Mouse (Mus musculus): ENCODE data around the gene Capn7.

- TF ChIP-seq POLR2A (IDR thresholded peaks at IDR 0.05; ENCODE audit: insufficient read length, low read depth) (no peak), CEBPB (IDR thresholded peaks at IDR 0.05; ENCODE audit: insufficient read depth, poor library complexity, severe bottlenecking) (no peak), MAX (IDR thresholded peaks at IDR 0.05; ENCODE audit: low read depth) (no peak), E2F4 (IDR thresholded peaks at IDR 0.05; ENCODE audit: insufficient read depth) (no peak), POLR2AphosphoS2 (IDR thresholded peaks at IDR 0.05; ENCODE audit: insufficient read length, low read depth) (no peak), TCF3 (IDR thresholded peaks at IDR 0.05; ENCODE audit: insufficient read length, low read depth) (no peak), USF1 (IDR thresholded peaks at IDR 0.05; ENCODE audit: low read depth) (no peak), MYOD1 (IDR thresholded peaks at IDR 0.05; ENCODE audit: control insufficient read depth in 1 of 3, insufficient read length in 2 of 3, low read depth in 2 of 3) (no peak)
Observed at GRCm38 (mm10) chr14:31325551-31325950, 10.9 kb upstream of the Capn7 start.
